Mouse (Mus musculus) v-Abl transformed pro-B cells (cell line): ENCODE data around the gene Vmn2r8.
"Not testable (repeated sequence)": the region's sequence is repeated elsewhere in the genome, so short reads cannot be mapped to it uniquely, and the experiment has no call there.

Experiments
- in situ Hi-C, 2 experiments: fragments of 400-800 bp; cut with MboI; formaldehyde crosslinking; loops; one replicate each; pipeline ENCODE4 v1.15.1; 2025; ENCODE audit not compliant: unreplicated experiment in 2 of 2

Vmn2r8 gene

DNA sequence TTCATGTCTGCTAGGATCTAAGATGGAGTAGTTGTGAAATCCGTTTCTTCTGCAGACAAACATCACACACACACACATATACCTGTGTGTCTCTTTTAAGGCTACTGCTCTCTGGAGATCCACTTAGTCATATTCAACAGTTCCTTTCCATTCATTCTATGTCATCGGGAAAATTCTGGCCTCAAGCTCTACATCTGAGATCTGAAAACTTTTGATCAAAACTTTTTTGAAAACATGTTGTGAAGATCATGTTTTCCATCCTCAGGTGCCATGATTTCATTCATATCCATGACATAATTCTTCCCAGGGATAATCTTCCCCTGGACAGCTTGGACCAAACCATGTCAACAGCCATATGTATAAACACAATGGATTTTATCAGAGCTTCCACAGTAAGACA lies at the start of gene Vmn2r8:
Gene Vmn2r8, minus strand, starts transcription at position 101 of the 400 bp plus-strand sequence.
- in situ Hi-C loops = not testable (repeated sequence)

DNA sequence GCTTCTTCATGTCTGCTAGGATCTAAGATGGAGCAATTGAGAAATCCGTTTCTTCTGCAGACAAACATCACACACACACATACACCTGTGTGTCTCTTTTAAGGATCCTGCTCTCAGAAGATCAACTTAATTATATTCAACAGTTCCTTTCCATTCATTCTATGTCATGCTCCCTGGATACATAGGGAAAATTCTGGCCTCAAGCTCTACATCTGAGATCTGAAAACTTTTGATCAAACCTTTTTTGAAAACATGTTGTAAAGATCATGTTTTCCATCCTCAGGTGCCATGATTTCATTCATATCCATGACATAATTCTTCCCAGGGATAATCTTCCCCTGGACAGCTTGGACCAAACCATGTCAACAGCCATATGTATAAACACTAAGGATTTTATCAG lies 43.9 kb upstream of the Vmn2r8 start, which contains the start of gene Vmn2r9:
Gene Vmn2r9, minus strand, starts transcription at position 101 of the 400 bp plus-strand sequence.
- in situ Hi-C loops = not testable (repeated sequence)

DNA sequence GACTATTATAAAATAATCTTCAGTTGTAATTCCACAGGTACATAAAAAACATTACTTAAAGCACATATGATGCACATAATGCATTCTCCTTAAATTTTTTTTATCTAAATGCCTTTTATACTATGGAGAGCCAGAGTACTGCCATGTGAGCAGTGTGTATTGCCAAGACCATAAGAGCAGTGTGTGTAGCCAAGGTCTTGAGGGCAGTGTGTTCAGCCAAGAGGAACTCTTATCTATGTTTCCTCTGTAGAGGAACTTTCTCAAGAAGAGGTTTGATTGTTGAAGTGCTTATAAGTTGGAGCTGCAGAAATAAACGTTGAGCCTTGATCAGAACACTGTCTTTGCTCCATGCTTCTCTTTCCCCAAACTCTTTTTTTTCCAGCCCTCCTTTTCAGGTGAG lies 40.8 kb upstream of the Vmn2r8 start:
- in situ Hi-C loops = no loop called here

DNA sequence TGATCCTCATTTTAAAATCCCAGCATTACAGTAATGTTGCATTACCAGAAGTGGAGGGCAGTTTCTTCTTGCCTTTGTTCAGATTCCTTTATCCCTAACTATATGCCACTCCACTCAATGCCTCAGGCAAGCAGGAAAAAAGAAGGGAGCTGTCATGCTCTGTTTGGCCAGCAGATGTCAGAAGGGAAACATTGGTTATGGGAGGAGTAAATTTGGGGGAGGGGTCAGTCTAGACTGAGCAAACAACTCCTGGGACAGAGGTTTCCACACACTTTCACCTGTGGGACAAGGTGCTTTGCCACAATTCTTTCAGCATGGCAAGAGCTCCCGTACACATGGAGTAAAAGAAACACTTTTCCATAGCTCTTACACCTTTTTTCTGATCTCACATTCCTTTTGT lies 27.5 kb upstream of the Vmn2r8 start:
- in situ Hi-C loops = no loop called here

DNA sequence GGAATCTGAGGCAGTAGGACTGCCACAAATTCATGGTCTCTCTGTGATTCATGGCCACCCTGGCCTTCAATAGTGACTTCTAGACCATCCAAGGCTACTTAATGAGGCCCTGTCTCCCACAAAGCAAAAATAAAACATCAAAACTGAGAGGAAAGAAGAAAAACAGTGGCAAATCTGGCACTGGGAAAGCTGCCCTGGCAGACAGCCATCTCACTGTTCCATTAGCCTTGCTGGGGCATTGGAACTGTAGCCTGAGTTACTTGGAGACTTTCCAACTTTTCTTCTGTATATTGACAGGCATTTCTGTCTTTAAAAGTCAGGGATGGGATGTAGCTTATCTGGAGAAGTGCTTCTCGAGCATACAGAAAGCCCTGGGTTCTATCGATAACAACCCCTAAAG lies 14.6 kb upstream of the Vmn2r8 start:
- in situ Hi-C loops = no loop called here

DNA sequence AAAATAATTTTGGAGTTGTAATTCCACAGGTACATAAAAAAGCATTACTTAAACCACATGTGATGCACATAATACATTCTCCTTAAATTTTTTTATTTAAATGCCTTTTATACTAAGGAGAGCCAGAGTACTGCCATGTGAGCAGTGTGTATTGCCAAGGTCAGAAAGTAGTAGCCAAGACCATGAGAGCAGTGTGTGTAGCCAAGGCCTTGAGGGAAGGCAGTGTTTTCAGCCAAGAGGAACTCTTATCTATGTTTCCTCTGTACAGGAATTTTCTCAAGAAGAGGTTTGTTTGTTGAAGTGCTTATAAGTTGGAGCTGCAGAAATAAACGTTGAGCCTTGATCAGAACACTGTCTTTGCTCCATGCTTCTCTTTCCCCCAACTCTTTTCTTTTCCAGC lies 5.0 kb downstream of the Vmn2r8 start:
- in situ Hi-C loops = no loop called here

DNA sequence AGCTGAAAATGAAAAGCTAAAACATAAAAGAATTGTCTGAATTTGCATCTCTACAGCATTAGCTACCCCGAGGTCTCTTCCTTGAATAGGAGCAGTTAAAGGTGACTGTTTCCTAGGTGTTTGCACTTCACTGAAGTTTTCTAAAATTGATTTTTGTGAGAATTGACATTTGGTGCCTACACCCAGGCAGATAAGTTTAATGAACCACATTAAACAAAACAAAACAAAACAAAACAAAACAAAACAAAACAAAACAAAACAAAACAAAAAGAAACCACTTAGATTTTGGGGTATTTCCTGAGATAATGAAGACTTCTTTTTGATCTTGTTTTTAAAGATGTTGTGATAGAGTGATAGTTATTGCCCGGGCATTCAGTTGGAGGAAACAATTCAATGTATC lies 13.4 kb downstream of the Vmn2r8 start, which contains the start of gene Tmed11:
Gene Tmed11, minus strand, starts transcription at position 101 of the 400 bp plus-strand sequence.
- in situ Hi-C loops = not testable (repeated sequence)

DNA sequence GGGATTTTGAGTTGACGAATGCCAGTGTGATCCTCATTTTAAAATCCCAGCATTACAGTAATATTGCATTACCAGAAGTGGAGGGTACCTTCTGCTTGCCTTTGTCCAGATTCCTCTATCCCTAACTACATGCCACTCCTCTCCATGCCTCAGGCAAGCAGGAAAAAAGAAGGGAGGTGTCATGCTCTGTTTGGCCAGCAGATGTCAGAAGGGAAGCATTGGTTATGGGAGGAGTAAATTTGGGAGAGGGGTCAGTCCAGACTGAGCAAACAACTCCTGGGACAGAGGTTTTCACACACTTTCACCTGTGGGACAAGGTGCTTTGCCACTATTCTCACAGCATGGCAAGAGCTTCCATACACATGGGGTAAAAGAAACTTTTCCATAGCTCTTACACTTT lies 18.3 kb downstream of the Vmn2r8 start:
- in situ Hi-C loops = not testable (repeated sequence)

DNA sequence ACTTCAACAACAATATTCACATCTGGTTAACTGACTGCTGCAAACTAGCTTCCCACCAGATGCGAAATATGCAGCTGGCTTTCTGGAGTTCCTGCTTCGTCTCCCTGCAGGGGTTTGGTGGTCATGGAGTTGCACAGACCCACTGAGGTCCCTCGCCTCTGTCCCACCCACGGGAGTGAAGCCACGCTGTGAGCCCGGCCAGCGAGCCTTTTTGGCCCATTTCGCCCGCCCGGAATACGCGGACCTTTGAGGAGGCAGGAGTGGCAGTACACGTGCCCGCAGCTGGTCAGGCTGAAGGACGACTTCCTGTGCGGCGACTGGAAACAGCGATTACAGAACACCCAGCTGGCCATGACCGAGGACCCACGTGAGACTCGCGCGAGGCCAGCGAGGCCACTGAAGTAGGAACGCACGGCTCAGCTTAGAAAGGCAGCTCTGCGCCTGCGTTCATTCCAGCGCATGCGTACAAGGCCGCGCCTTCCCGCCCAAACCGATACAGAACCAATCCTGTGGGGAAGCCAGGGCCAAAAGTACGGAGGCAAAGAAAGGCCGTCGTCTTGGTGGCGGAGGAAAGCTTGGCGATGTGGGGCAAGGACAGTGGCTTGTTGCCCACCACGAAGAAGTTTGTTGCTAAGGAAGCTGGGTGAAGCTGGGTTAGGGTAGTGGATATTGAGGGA lies 33.9 kb downstream of the Vmn2r8 start, which contains the start of gene Rnf212:
Gene Rnf212, minus strand, starts transcription at position 353 of the 677 bp plus-strand sequence.
- in situ Hi-C loops = no loop called here

DNA sequence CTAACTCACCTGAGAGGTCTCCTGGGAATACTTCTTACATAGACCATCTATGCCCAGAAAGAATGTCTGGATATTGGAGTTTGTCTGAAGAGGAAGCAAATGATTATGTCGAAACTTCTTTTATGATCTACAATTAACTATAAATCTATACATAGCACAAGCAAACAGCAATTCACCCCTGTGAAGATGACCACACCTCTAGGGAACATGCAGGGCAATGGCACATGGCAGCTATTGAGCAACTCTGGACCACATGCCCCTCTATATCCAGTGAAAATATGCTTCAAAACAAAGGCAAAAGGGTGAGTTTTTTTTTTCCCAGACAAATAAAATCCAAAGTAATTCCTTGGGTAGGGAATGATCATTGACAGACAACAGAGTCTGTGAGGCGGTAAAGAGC lies 48.6 kb downstream of the Vmn2r8 start:
- in situ Hi-C loops = no loop called here

DNA sequence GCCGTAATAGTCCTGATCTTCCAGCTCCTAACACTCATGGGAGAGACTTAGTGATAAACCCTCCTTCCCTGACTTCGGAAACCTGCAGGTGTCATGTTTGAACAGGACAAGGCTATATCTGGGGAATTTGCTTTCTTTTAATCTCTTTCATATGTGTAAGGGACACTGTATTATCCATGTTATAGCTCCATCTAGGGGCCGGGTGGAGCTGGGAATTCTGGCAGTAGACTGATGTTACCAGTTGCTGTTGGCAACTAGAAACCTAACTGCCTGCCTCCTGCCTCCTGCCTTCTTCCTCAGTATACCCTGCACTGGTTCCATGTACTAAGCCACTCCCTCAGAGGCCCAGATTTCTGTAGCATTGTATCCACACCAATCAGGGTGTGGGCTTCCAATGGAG lies 50.3 kb downstream of the Vmn2r8 start:
- in situ Hi-C loops = no loop called here

DNA sequence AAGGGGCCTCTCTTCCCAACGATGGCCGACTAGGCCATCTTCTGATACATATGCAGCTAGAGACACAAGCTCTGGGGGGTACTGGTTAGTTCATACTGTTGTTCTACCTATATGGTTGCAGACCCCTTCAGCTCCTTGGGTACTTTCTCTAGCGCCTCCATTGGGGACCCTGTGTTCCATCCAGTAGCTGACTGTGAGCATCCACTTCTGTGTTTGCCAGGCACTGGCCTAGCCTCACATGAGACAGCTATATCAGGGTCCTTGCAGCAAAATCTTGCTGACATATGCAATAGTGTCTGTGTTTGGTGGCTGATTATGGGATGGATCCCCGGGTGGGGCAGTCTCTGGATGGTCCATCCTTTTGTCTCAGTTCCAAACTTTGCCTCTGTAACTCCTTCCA lies 57.4 kb downstream of the Vmn2r8 start:
- in situ Hi-C loops = not testable (repeated sequence)

DNA sequence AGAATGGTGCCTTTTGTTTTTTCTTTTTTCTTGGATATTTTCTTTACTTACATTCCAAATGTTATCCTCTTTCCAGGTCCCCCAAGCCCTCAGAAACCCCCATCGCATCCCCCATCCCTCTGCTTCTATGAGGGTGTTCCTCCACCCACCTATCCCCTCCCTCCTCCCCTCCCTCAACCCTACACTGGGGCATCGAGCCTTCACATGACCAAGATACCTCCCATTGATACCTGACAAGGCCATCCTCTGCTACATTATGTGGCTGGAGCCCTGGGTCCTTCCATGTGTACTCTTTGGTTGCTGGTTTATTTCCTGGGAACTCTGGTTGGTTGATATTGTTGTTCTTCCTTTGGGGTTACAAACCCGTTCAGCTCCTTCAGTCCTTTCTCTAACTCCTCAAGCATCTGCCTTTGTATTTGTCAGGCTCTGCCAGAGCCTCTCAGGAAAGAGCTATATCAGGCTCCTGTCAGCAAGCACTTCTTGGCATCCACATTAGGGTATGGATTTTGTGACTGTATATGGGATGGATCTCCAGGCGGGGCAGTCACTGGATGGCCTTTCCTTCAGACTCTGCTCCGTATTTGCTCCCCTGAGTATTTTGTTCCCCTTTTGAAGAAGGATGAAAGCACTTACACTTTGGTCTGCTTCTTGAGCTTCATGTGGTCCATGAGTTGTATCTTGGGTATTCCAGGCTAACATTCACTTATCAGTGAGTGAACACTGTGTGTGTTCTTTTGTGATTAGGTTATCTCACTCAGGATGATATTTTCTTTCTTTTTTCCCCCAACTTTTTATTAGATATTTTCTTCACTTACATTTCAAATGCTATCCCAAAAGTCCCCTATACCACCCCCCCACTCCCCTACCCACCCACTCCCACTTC lies 58.1 kb downstream of the Vmn2r8 start:
- in situ Hi-C loops = no loop called here

DNA sequence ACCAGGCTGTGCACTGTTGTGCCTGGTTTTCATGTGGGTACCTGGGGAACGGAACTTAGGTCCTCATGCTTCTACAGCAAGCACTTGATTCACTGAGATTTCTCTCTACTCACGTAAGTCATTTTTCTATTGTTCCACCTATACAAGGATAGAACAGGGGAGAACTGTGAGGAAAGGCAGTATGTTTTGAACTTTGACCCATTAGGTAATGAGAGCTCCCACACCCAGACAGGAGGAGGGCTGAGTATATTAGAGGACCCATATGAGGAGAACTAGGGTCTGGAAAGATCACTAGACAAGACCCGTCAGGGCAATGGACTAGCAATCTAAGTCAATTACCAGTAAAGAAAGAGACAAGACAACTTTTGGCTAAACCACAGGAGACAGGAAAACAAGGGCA lies 64.0 kb downstream of the Vmn2r8 start:
- in situ Hi-C loops = no loop called here

DNA sequence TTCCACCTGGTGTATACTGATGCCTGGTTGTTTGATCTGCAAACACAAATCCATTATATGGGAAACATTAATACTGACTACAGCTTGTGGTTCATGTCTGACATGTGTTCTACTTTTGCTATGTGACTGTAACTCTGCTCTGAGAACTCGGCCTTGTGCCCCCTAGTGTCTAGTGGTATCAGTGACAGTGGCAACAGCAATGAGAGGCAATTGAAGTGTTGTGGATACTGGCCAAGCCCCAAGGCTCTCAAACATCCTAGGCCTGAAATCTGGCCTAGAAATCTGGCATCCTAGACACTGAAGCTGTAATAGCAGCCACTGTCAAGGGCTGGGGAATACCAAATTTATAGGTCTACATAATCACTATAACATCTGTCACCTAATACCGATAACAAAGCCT lies 64.8 kb downstream of the Vmn2r8 start:
- in situ Hi-C loops = no loop called here

DNA sequence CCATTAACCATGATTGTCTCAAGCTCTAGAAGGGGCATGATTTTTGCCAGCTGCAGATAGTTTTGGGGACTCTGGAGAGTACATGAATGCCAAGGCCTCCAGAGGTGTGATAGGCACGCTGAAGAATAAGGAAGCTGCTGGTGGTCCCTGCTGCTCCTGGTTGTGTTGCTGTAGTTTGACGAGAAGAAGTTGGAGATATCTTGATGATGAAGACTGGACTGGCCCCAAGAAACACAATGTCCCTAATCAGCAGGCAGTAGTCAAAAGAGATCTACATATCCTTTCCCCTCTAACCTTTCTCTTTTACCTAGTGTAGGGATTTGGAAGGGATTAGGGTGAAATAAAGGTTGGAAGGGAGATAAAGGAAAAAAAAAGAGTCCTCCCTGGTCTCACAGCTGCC lies 66.1 kb downstream of the Vmn2r8 start:
- in situ Hi-C loops = no loop called here

DNA sequence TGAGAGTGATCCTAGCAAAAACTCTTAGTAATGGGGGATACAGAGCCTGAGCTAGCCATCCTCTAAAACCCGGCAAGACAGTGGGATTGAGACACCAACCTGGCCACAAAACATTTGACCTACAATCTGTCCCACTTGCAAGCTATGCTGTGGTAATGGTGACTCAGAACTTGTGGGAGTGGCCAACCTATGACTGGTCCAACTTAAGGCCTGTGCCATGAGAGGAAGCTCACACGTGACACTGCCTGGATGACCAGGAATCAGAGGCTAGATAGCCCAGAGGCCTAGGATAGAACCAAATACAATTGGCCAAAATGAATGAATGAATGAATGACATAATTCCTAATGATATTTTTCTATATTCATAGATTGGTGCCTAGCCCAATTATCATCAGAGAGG lies 66.8 kb downstream of the Vmn2r8 start:
- in situ Hi-C loops = no loop called here
